Mouse (Mus musculus): Measurements from ENCODE around the gene Atp11a. TPM values are rescaled to one million over a fixed set of nuclear protein-coding genes. Genes with fewer than 3 reads are reported as not detected.

Gene Atp11a
- total and polyA plus RNA-seq, 3 experiments, result 0.12 to 0.27 (median 0.21) TPM

- Histone ChIP-seq H3K79me2 (replicated peaks; ENCODE audit: control insufficient read depth, extremely low read depth, insufficient read depth, poor library complexity, severe bottlenecking) (no peaks in the 10 kb centered on the region), H3K4me1 (ENCODE audit: control insufficient read depth in 1 of 2, insufficient read depth in 2 of 2) (peaks cover 12 to 14% of the 10 kb centered on the region in 2 experiments), H3K4me3 (replicated peaks in 1 of 3; ENCODE audit: low read depth in 2 of 3, low read length in 2 of 3, poor library complexity in 1 of 3) (no peak overlapping the region), H3K4me2 (ENCODE audit: insufficient read depth, low read depth, poor library complexity, severe bottlenecking) (no peak overlapping the region), H3K27ac (ENCODE audit: insufficient read depth, low read depth) (no peak overlapping the region), H3K9me3 (replicated peaks; ENCODE audit: low read length) (no peaks in the 10 kb centered on the region), H3K9ac (ENCODE audit: insufficient read depth, low read depth) (no peak overlapping the region), H3K27me3 (replicated peaks) (peaks cover 80% of the 10 kb centered on the region), H3K36me3 (replicated peaks in 1 of 2; ENCODE audit: control insufficient read depth in 1 of 2, insufficient read depth in 1 of 2, low read length in 1 of 2) (no peaks in the 10 kb centered on the region)
- dilution Hi-C loops (cut with MboI; ENCODE audit: extremely low pct_ligation_motif_present, extremely low pct_unique_long_range_greater_than_20kb, low sequenced_read_pairs) (no loop called here), in situ Hi-C loops (cut with MboI; ENCODE audit: low pct_ligation_motif_present, low pct_unique_long_range_greater_than_20kb, low sequenced_read_pairs) (no loop called here)
- TF ChIP-seq RAD21 (IDR thresholded peaks at IDR 0.05; ENCODE audit: low read depth, low read length), result peak; percentile 44
- peak in 1 of 2 experiments; percentile 49; a peak in 2 of 4 replicates for TF ChIP-seq CTCF (conservative IDR thresholded peaks at IDR 0.05 in 1 of 2, IDR thresholded peaks at IDR 0.05 in 1 of 2; ENCODE audit: low read depth in 2 of 2, low read length in 2 of 2)
- no peak for TF ChIP-seq ELF1 (IDR thresholded peaks at IDR 0.05; ENCODE audit: low read depth, low read length)
- DNase-seq (ENCODE audit: extremely low read depth), result peak; percentile 7
Measured at GRCm38 (mm10) chr8:12811231-12811630, 54.4 kb downstream of the Atp11a start.

- TF ChIP-seq KAT2A (IDR thresholded peaks at IDR 0.05; ENCODE audit: insufficient replicate concordance, low read length) (no peak), MXI1 (IDR thresholded peaks at IDR 0.05; ENCODE audit: low read depth, low read length) (no peak), USF2 (conservative IDR thresholded peaks at IDR 0.05; ENCODE audit: low read depth, low read length) (no peak), ZC3H11A (IDR thresholded peaks at IDR 0.05; ENCODE audit: low read depth, low read length) (no peak), CTCF (conservative IDR thresholded peaks at IDR 0.05 in 1 of 2, IDR thresholded peaks at IDR 0.05 in 1 of 2; ENCODE audit: low read depth in 2 of 2, low read length in 2 of 2) (no peak), BHLHE40 (IDR thresholded peaks at IDR 0.05; ENCODE audit: low read depth, low read length) (no peak), JUN (IDR thresholded peaks at IDR 0.05; ENCODE audit: insufficient read depth, low read depth, low read length) (no peak), MEF2A (IDR thresholded peaks at IDR 0.05; ENCODE audit: borderline replicate concordance, low read depth, low read length) (no peak), TCF12 (IDR thresholded peaks at IDR 0.05; ENCODE audit: low read depth, low read length) (no peak), ZMIZ1 (IDR thresholded peaks at IDR 0.05; ENCODE audit: low read depth, low read length) (no peak), SIN3A (IDR thresholded peaks at IDR 0.05; ENCODE audit: low read length) (no peak), MYC (IDR thresholded peaks at IDR 0.05; ENCODE audit: low read depth, low read length) (no peak), NELFE (IDR thresholded peaks at IDR 0.05; ENCODE audit: low read depth, low read length) (no peak), MAX (IDR thresholded peaks at IDR 0.05; ENCODE audit: low read length) (no peak), CHD1 (IDR thresholded peaks at IDR 0.05; ENCODE audit: low read depth, low read length) (no peak), NRF1 (IDR thresholded peaks at IDR 0.05; ENCODE audit: low read depth, low read length) (no peak), IRF4 (IDR thresholded peaks at IDR 0.05; ENCODE audit: low read depth, low read length) (no peak), MAFK (IDR thresholded peaks at IDR 0.05; ENCODE audit: insufficient replicate concordance, low read length) (no peak), USF1 (IDR thresholded peaks at IDR 0.05; ENCODE audit: low read depth, low read length) (no peak), ELF1 (IDR thresholded peaks at IDR 0.05; ENCODE audit: low read depth, low read length) (no peak)
- in situ Hi-C loops (cut with MboI; ENCODE audit: low pct_ligation_motif_present, low pct_unique_long_range_greater_than_20kb, low sequenced_read_pairs) (no loop called here), dilution Hi-C loops (cut with MboI; ENCODE audit: extremely low pct_ligation_motif_present, extremely low pct_unique_long_range_greater_than_20kb, low sequenced_read_pairs) (no loop called here)
- Histone ChIP-seq H3K4me2 (ENCODE audit: insufficient read depth, low read depth, poor library complexity, severe bottlenecking) (no peak overlapping the region), H3K9me3 (replicated peaks; ENCODE audit: low read length) (no peaks in the 10 kb centered on the region), H3K27ac (ENCODE audit: insufficient read depth, low read depth) (no peak overlapping the region), H3K27me3 (replicated peaks) (peaks cover 84% of the 10 kb centered on the region), H3K4me3 (replicated peaks in 1 of 3; ENCODE audit: low read depth in 2 of 3, low read length in 2 of 3, poor library complexity in 1 of 3) (no peak overlapping the region), H3K4me1 (ENCODE audit: control insufficient read depth in 1 of 2, insufficient read depth in 2 of 2) (no peaks in the 10 kb centered on the region; a peak in 1 of 4 replicates), H3K36me3 (replicated peaks in 1 of 2; ENCODE audit: control insufficient read depth in 1 of 2, insufficient read depth in 1 of 2, low read length in 1 of 2) (no peaks in the 10 kb centered on the region), H3K79me2 (replicated peaks; ENCODE audit: control insufficient read depth, extremely low read depth, insufficient read depth, poor library complexity, severe bottlenecking) (no peaks in the 10 kb centered on the region), H3K9ac (ENCODE audit: insufficient read depth, low read depth) (no peak overlapping the region)
- DNase-seq (ENCODE audit: extremely low read depth), result no peak
Measured at GRCm38 (mm10) chr8:12816412-12816811, 59.6 kb downstream of the Atp11a start.
